8 mouse cellular contexts compared by ENCODE assay signal in the genomic region with DNA sequence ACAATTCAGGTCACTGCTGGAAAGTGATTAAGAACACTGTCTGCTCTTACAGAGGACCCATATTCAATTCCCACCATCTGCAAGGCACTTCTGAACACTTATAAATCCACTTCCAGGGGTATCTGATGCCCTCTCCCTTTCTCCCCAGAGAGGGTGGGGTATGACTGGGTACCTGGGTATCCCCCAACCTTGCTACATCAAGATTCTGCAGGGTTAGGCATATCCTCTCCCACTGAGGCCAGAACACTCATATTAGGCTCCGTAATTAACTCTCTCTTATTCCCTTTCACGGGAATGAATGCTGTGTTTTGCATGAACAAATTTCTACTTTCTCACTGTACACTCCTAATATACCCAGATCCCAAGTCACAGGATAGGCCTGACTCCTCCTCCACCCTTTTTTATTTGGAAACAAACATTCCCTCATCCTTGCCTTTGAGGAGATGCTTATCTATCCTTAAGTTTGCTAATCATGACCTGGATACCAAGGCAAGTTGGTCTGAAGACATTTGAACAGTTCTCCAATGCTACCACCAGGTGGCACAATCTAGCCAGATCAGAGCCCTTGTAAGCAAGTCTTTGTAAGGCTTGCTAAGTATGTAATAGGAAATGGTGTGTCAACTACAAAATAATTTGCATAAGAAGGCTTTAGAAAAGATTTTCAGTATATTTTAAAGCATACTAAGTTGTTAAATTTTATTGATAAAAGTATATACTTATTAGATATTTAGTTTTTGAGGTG.
DNase-seq lines count a peak whose midpoint lies in the region; ATAC-seq lines count a peak whose summit lies in the region.

No protein-coding gene starts in this region.

- peak; percentile 23 to 35 for DNase-seq in cerebellum, adult 18-20 months
- no peak for DNase-seq in cerebellum, adult 11-12 months
- peak; percentile 86 for DNase-seq in NIH3T3 (ENCODE audit: low read depth)
- DNase-seq in heart, postnatal 10 days: peak; percentile 46 to 76
- DNase-seq in kidney, postnatal 36 days: peak; percentile 63 to 74
- DNase-seq in lung, postnatal 14 days: peak; percentile 66
- DNase-seq in retina, postnatal 1 day: peak; percentile 74

- intact Hi-C loops in heart, postnatal 10 days (cut with DNase I): loop anchor here (5.0 to 10.0 kb wide), 2 partner anchors 383 to 705 kb away; partner anchors contain the start of gene Ghr

- peak; percentile 96 for ATAC-seq in common myeloid progenitor, adult 5-6 weeks (replicated peaks; ENCODE audit: low read depth, poor library complexity, severe bottlenecking)
